Mouse (Mus musculus): ENCODE results near the gene Nkain4.

Nkain4 gene

GRCm38 (mm10) chr2:180949947-180950346 is 4.6 kb downstream of the Nkain4 start:
- DNase-seq = no peak

- DNase-seq = peak in 1 of 2 experiments; percentile 32
Measured at GRCm38 (mm10) chr2:180941869-180942268, 12.6 kb downstream of the Nkain4 start.

GRCm38 (mm10) chr2:180940187-180940586 is 14.3 kb downstream of the Nkain4 start:
- no peak for DNase-seq

GRCm38 (mm10) chr2:180932418-180932817 is 22.1 kb downstream of the Nkain4 start:
- peak; percentile 26 to 40 for DNase-seq

GRCm38 (mm10) chr2:180928723-180929122 is 25.8 kb downstream of the Nkain4 start, which contains the start of gene Birc7:
Birc7 (plus strand) TSS chr2:180929023.
- DNase-seq = peak in 1 of 2 experiments; percentile 18

GRCm38 (mm10) chr2:180925176-180925575 is 29.3 kb downstream of the Nkain4 start:
- DNase-seq = peak; percentile 88 to 91

GRCm38 (mm10) chr2:180922739-180923138 is 31.8 kb downstream of the Nkain4 start:
- no peak for DNase-seq

- peak; percentile 99 to 100 for DNase-seq
Measured at GRCm38 (mm10) chr2:180920810-180921400, 33.6 kb downstream of the Nkain4 start, which contains the start of gene Ythdf1. Ythdf1 (minus strand) TSS chr2:180920949.

- DNase-seq = no peak
Measured at GRCm38 (mm10) chr2:180919913-180920809, 34.3 kb downstream of the Nkain4 start.

- DNase-seq = no peak
Measured at GRCm38 (mm10) chr2:180915886-180916433, 38.5 kb downstream of the Nkain4 start.

- no peak for DNase-seq
Measured at GRCm38 (mm10) chr2:180910928-180911327, 43.6 kb downstream of the Nkain4 start.

- DNase-seq = no peak
Measured at GRCm38 (mm10) chr2:180905556-180906221, 48.8 kb downstream of the Nkain4 start.

GRCm38 (mm10) chr2:180904435-180905208 is 49.9 kb downstream of the Nkain4 start:
- no peak for DNase-seq

- peak; percentile 65 to 74 for DNase-seq
Measured at GRCm38 (mm10) chr2:180902086-180902485, 52.4 kb downstream of the Nkain4 start.

GRCm38 (mm10) chr2:180897857-180898256 is 56.6 kb downstream of the Nkain4 start:
- no peak for DNase-seq

GRCm38 (mm10) chr2:180896819-180897625 is 57.5 kb downstream of the Nkain4 start:
- DNase-seq = peak in 1 of 2 experiments; percentile 26

- DNase-seq = peak; percentile 58 to 64
Measured at GRCm38 (mm10) chr2:180895837-180896525, 58.5 kb downstream of the Nkain4 start.

GRCm38 (mm10) chr2:180895321-180895720 is 59.2 kb downstream of the Nkain4 start:
- peak; percentile 50 to 61 for DNase-seq

GRCm38 (mm10) chr2:180894734-180895133 is 59.8 kb downstream of the Nkain4 start:
- DNase-seq = peak; percentile 96

GRCm38 (mm10) chr2:180894029-180894623 is 60.4 kb downstream of the Nkain4 start:
- peak; percentile 79 to 84 for DNase-seq

Data from cerebellum, postnatal 10 days (tissue).